Mouse (Mus musculus): Measurements from ENCODE around the gene Obsl1. TPM values are rescaled to one million over a fixed set of nuclear protein-coding genes. Genes with fewer than 3 reads are reported as not detected.
A peak's percentile ranks its signal among the peaks of the same experiment; 100 is the strongest.

Gene Obsl1
- polyA plus RNA-seq, 2 experiments, result 108 to 315 TPM

DNA sequence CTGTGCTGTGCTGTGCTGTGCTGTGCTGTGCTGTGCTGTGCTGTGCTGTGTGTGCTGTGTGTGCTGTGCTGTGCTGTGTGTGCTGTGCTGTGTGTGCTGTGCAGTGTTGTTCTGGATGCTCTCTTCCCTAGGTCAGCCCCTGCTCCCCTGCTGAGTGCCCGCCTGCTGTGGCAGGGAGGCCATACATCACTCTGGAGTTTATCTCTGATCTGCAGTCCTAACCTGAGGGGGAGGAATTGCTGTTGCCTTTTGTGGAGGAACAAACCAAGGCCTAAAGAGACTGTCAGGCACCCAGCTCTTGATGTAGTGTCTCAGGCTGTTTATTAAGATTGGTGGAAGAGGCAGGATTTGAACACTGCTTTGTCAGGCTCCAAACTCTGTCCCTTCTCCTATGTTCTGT lies 43.6 kb downstream of the Obsl1 start:
- no peak overlapping the region for H3K4me2 ChIP-seq (replicated peaks; ENCODE audit: low read depth, low read length, severe bottlenecking)
- no peaks in the 10 kb centered on the region for H3K36me3 ChIP-seq (ENCODE audit: control insufficient read depth, insufficient read depth, low read length)
- H3K27me3 ChIP-seq (ENCODE audit: control insufficient read depth, insufficient read depth, low read length), result peaks cover 10% of the 10 kb centered on the region
- peaks cover 18% of the 10 kb centered on the region for H3K4me1 ChIP-seq (ENCODE audit: control insufficient read depth, insufficient read depth, low read length)
- ATAC-seq (ENCODE audit: low FRiP score, low read depth), result no peak
- 45% methylated on average over 1 of the region's 1 CpGs for WGBS
- DNase-seq (ENCODE audit: low spot score), result no peak
- TF ChIP-seq POLR2A (IDR thresholded peaks at IDR 0.05; ENCODE audit: borderline replicate concordance, extremely low read depth, insufficient read depth, insufficient read length), result no peak
- H3K27ac ChIP-seq (replicated peaks; ENCODE audit: low read depth, low read length), result no peak overlapping the region
- no peaks in the 10 kb centered on the region for H3K9me3 ChIP-seq (ENCODE audit: control insufficient read depth, low read length)
- no peak overlapping the region for H3K4me3 ChIP-seq (replicated peaks; ENCODE audit: low read length)
- no peak overlapping the region for H3K9ac ChIP-seq (ENCODE audit: low read depth, low read length, severe bottlenecking)

GRCm38 (mm10) chr1:75460297-75460696 lies 46.0 kb downstream of the Obsl1 start:
- no peak for TF ChIP-seq POLR2A (IDR thresholded peaks at IDR 0.05; ENCODE audit: borderline replicate concordance, extremely low read depth, insufficient read depth, insufficient read length)
- DNase-seq (ENCODE audit: low spot score), result no peak
- H3K4me1 ChIP-seq (ENCODE audit: control insufficient read depth, insufficient read depth, low read length), result peaks cover 19% of the 10 kb centered on the region
- no peaks in the 10 kb centered on the region for H3K36me3 ChIP-seq (ENCODE audit: control insufficient read depth, insufficient read depth, low read length)
- no peak overlapping the region for H3K9ac ChIP-seq (ENCODE audit: low read depth, low read length, severe bottlenecking)
- H3K9me3 ChIP-seq (ENCODE audit: control insufficient read depth, low read length), result no peaks in the 10 kb centered on the region
- no peak overlapping the region for H3K4me2 ChIP-seq (replicated peaks; ENCODE audit: low read depth, low read length, severe bottlenecking)
- no peak overlapping the region for H3K4me3 ChIP-seq (replicated peaks; ENCODE audit: low read length)
- H3K27me3 ChIP-seq (ENCODE audit: control insufficient read depth, insufficient read depth, low read length), result peaks cover 24% of the 10 kb centered on the region
- no peak overlapping the region for H3K27ac ChIP-seq (replicated peaks; ENCODE audit: low read depth, low read length)
- WGBS, result 74% methylated on average over 7 of the region's 7 CpGs
- ATAC-seq (ENCODE audit: low FRiP score, low read depth), result no peak

DNA sequence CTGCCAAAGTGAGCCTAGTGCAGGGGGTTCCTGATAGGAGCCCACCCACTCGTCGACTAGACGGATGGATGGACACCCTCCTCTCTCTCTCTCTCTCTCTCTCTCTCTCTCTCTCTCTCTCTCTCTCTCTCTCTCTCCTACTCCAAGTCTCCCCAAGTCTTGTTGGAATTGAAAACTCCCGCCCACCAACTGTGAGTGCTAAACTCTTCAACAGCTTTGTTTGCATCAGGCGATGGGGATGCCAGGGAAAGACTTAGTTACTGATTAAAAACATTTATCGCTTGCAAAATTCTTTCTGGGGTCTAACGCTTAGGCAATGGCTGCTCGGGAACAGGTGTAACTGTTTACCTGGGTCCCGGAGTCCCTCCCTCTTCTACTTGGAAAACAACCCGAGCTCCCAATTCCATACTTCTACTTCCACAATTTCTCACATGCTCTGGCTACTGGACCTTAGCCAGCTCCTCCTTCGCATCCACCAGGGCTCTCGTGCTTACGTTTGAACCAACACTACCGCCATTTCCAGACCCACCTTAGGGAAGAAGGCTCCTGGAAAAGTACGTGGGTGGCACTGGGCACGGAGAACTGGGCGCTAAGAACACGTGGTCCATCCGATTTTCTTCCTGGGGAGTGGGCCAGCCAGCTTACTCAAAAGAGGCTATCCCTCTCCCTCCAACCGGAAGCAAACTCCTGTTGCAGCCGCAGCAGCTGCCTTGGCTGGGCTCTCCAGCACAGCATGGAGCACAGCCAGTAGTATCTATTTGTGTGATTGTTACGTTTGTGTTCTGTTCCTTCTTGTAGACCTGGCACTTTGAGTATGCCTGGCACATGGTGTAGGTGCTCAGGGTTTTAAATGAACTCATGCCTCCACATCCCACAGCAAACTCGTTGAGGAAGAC lies 47.2 kb downstream of the Obsl1 start:
- peaks cover 19% of the 10 kb centered on the region for H3K4me1 ChIP-seq (ENCODE audit: control insufficient read depth, insufficient read depth, low read length)

GRCm38 (mm10) chr1:75458025-75458788 lies 48.0 kb downstream of the Obsl1 start:
- Histone ChIP-seq H3K27ac (replicated peaks; ENCODE audit: low read depth, low read length) (no peak overlapping the region), H3K36me3 (ENCODE audit: control insufficient read depth, insufficient read depth, low read length) (no peaks in the 10 kb centered on the region), H3K9ac (ENCODE audit: low read depth, low read length, severe bottlenecking) (peak overlapping the region; percentile 38), H3K27me3 (ENCODE audit: control insufficient read depth, insufficient read depth, low read length) (peaks cover 24% of the 10 kb centered on the region), H3K9me3 (ENCODE audit: control insufficient read depth, low read length) (no peaks in the 10 kb centered on the region), H3K4me3 (replicated peaks; ENCODE audit: low read length) (peak overlapping the region; percentile 31), H3K4me1 (ENCODE audit: control insufficient read depth, insufficient read depth, low read length) (peaks cover 19% of the 10 kb centered on the region), H3K4me2 (replicated peaks; ENCODE audit: low read depth, low read length, severe bottlenecking) (peak overlapping the region; percentile 53)
- ATAC-seq (ENCODE audit: low FRiP score, low read depth), result peak; percentile 55
- no peak for TF ChIP-seq POLR2A (IDR thresholded peaks at IDR 0.05; ENCODE audit: borderline replicate concordance, extremely low read depth, insufficient read depth, insufficient read length)
- WGBS, result 3% methylated on average over 30 of the region's 42 CpGs
- no peak for DNase-seq (ENCODE audit: low spot score)

More for the DNA sequence above, 47.2 kb downstream of the Obsl1 start:
- WGBS, result 11% methylated on average over 23 of the region's 23 CpGs
- no peak for TF ChIP-seq POLR2A (IDR thresholded peaks at IDR 0.05; ENCODE audit: borderline replicate concordance, extremely low read depth, insufficient read depth, insufficient read length)
- Histone ChIP-seq H3K27ac (replicated peaks; ENCODE audit: low read depth, low read length) (no peak overlapping the region), H3K4me3 (replicated peaks; ENCODE audit: low read length) (peak overlapping the region; percentile 31), H3K9me3 (ENCODE audit: control insufficient read depth, low read length) (no peaks in the 10 kb centered on the region), H3K4me2 (replicated peaks; ENCODE audit: low read depth, low read length, severe bottlenecking) (peak overlapping the region; percentile 53), H3K36me3 (ENCODE audit: control insufficient read depth, insufficient read depth, low read length) (no peaks in the 10 kb centered on the region), H3K9ac (ENCODE audit: low read depth, low read length, severe bottlenecking) (peak overlapping the region; percentile 38), H3K27me3 (ENCODE audit: control insufficient read depth, insufficient read depth, low read length) (peaks cover 24% of the 10 kb centered on the region)
- ATAC-seq (ENCODE audit: low FRiP score, low read depth) (no peak; the same call in 1 of the 2 replicates), DNase-seq (ENCODE audit: low spot score) (no peak)

- no peak for TF ChIP-seq POLR2A (IDR thresholded peaks at IDR 0.05; ENCODE audit: borderline replicate concordance, extremely low read depth, insufficient read depth, insufficient read length)
- Histone ChIP-seq H3K27ac (replicated peaks; ENCODE audit: low read depth, low read length) (no peak overlapping the region), H3K4me2 (replicated peaks; ENCODE audit: low read depth, low read length, severe bottlenecking) (peak overlapping the region; percentile 53; the same call in 1 of the 2 replicates), H3K36me3 (ENCODE audit: control insufficient read depth, insufficient read depth, low read length) (no peaks in the 10 kb centered on the region), H3K9ac (ENCODE audit: low read depth, low read length, severe bottlenecking) (no peak overlapping the region), H3K4me1 (ENCODE audit: control insufficient read depth, insufficient read depth, low read length) (peaks cover 19% of the 10 kb centered on the region), H3K9me3 (ENCODE audit: control insufficient read depth, low read length) (no peaks in the 10 kb centered on the region), H3K4me3 (replicated peaks; ENCODE audit: low read length) (no peak overlapping the region), H3K27me3 (ENCODE audit: control insufficient read depth, insufficient read depth, low read length) (peaks cover 28% of the 10 kb centered on the region)
- no peak for DNase-seq (ENCODE audit: low spot score)
- no peak for ATAC-seq (ENCODE audit: low FRiP score, low read depth)
- WGBS, result under 1% methylated on average over 8 of the region's 10 CpGs
Observed at GRCm38 (mm10) chr1:75457710-75458024, 48.6 kb downstream of the Obsl1 start.

All from limb, embryonic 14.5 days (tissue).